Mouse (Mus musculus): ENCODE measurements around the gene Mgat4d. TPM values are rescaled to one million over a fixed set of nuclear protein-coding genes. Genes with fewer than 3 reads are reported as not detected.
"Not testable (repeated sequence)": the region's sequence is repeated elsewhere in the genome, so short reads cannot be mapped to it uniquely, and the experiment has no call there.

Mgat4d gene
- polyA plus RNA-seq (2012; rRNA removed) (not detected in 2 replicates), polyA plus RNA-seq (2014; fragmentation: Nextera tagmentation; extraction: Ambion mirVana) (not detected in 2 replicates)

- no peak for DNase-seq (ENCODE audit: low spot score)
- TF ChIP-seq POLR2A (IDR thresholded peaks at IDR 0.05; ENCODE audit: borderline replicate concordance, extremely low read depth, insufficient read depth, insufficient read length): no peak
- no peak within 1 kb of the TSS for H3K27ac ChIP-seq (replicated peaks; ENCODE audit: low read depth, low read length)
- no peaks in the 10 kb centered on the region for H3K27me3 ChIP-seq (ENCODE audit: control insufficient read depth, insufficient read depth, low read length)
- H3K36me3 ChIP-seq (ENCODE audit: control insufficient read depth, insufficient read depth, low read length): no peaks in the 10 kb centered on the region
- no peaks in the 10 kb centered on the region for H3K4me1 ChIP-seq (ENCODE audit: control insufficient read depth, insufficient read depth, low read length)
- H3K4me2 ChIP-seq (replicated peaks; ENCODE audit: low read depth, low read length, severe bottlenecking): no peak within 1 kb of the TSS
- no peak within 1 kb of the TSS for H3K4me3 ChIP-seq (replicated peaks; ENCODE audit: low read length)
- 79% methylated on average over 18 of the region's 18 CpGs for WGBS
- no peaks in the 10 kb centered on the region for H3K9me3 ChIP-seq (ENCODE audit: control insufficient read depth, low read length)
- no peak for ATAC-seq (ENCODE audit: low FRiP score, low read depth)
- H3K9ac ChIP-seq (ENCODE audit: low read depth, low read length, severe bottlenecking): no peak within 1 kb of the TSS
These were observed at the start of gene Mgat4d for GRCm38 (mm10) chr8:83348263-83348662. TSS of gene Mgat4d (plus strand) at chr8:83348471.

DNA sequence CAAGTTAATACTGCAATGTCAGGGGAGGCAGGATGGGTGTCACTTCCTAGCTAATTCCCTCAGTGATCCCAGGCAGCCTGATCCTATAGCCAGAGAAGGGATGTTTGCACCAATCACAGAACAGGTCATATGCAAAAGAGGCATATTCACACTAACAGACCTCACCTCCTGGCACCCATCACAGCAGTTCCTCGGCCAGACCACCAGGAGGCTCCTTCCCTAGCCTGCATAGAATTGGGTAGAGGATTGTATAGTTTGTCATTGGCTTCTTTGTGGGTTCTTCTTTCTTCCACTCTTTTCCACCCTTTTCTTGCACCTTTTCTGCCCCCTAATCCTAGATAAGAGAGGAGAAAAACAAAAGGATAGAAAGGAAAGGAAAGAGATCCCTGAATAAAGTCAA, 48.1 kb upstream of the Mgat4d start:
- no peaks in the 10 kb centered on the region for H3K27me3 ChIP-seq (ENCODE audit: control insufficient read depth, insufficient read depth, low read length)
- no peak overlapping the region for H3K4me2 ChIP-seq (replicated peaks; ENCODE audit: low read depth, low read length, severe bottlenecking)
- H3K4me1 ChIP-seq (ENCODE audit: control insufficient read depth, insufficient read depth, low read length): no peaks in the 10 kb centered on the region
- no peak overlapping the region for H3K27ac ChIP-seq (replicated peaks; ENCODE audit: low read depth, low read length)
- H3K9ac ChIP-seq (ENCODE audit: low read depth, low read length, severe bottlenecking): no peak overlapping the region
- H3K4me3 ChIP-seq (replicated peaks; ENCODE audit: low read length): no peak overlapping the region
- DNase-seq (ENCODE audit: low spot score) (no peak), ATAC-seq (ENCODE audit: low FRiP score, low read depth) (no peak)
- H3K36me3 ChIP-seq (ENCODE audit: control insufficient read depth, insufficient read depth, low read length): no peaks in the 10 kb centered on the region
- TF ChIP-seq POLR2A (IDR thresholded peaks at IDR 0.05; ENCODE audit: borderline replicate concordance, extremely low read depth, insufficient read depth, insufficient read length): no peak
- WGBS: 60% methylated on average over 1 of the region's 1 CpGs
- no peaks in the 10 kb centered on the region for H3K9me3 ChIP-seq (ENCODE audit: control insufficient read depth, low read length)

DNA sequence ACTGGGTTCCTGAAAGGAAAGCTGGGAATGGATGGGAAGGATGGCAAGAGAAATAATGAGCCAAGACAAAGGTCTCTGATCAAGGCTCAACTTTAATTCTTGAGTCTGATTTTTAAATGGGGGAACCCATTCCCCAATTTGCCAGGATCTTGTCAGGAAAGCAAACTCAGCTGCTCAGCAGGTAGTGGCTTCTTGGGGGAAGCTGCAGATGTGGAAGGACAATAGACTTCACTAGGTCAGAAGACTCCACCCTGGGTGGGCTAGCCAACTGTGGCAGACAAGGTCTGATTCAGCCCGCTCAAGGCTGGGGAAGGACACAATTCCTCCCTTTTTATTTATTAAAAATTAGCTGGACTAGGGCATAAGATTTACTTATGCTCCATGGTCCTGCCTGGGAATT, 43.3 kb upstream of the Mgat4d start:
- DNase-seq (ENCODE audit: low spot score): no peak
- Histone ChIP-seq H3K4me2 (replicated peaks; ENCODE audit: low read depth, low read length, severe bottlenecking) (no peak overlapping the region), H3K27ac (replicated peaks; ENCODE audit: low read depth, low read length) (no peak overlapping the region), H3K9me3 (ENCODE audit: control insufficient read depth, low read length) (no peaks in the 10 kb centered on the region), H3K9ac (ENCODE audit: low read depth, low read length, severe bottlenecking) (no peak overlapping the region), H3K4me3 (replicated peaks; ENCODE audit: low read length) (no peak overlapping the region), H3K36me3 (ENCODE audit: control insufficient read depth, insufficient read depth, low read length) (no peaks in the 10 kb centered on the region), H3K4me1 (ENCODE audit: control insufficient read depth, insufficient read depth, low read length) (no peaks in the 10 kb centered on the region), H3K27me3 (ENCODE audit: control insufficient read depth, insufficient read depth, low read length) (no peaks in the 10 kb centered on the region)
- no peak for TF ChIP-seq POLR2A (IDR thresholded peaks at IDR 0.05; ENCODE audit: borderline replicate concordance, extremely low read depth, insufficient read depth, insufficient read length)
- WGBS: 100% methylated on average over 1 of the region's 1 CpGs
- no peak for ATAC-seq (ENCODE audit: low FRiP score, low read depth)

DNA sequence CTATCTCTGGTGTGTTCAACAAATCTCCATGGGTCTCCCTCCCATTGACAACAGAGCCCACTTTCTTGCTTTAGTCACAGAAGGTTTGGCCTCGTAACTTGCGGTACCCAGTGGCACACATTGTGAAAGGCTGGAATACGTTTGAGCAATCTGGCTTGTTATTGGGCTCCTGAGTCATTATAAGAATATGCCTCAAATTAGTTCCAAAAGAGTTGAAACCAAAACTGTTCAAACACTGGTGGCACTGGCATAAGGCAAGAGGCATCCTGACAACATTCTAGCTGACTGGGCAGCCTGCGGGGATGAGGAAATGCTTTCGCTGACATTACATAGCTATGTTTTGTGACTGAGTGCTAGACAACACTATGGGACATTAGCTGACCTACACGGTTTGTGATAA, 38.4 kb upstream of the Mgat4d start:
- no peaks in the 10 kb centered on the region for H3K9me3 ChIP-seq (ENCODE audit: control insufficient read depth, low read length)
- H3K4me3 ChIP-seq (replicated peaks; ENCODE audit: low read length): no peak overlapping the region
- no peak overlapping the region for H3K4me2 ChIP-seq (replicated peaks; ENCODE audit: low read depth, low read length, severe bottlenecking)
- peaks cover 5% of the 10 kb centered on the region; the same call in 1 of the 2 replicates for H3K36me3 ChIP-seq (ENCODE audit: control insufficient read depth, insufficient read depth, low read length)
- 78% methylated on average over 6 of the region's 6 CpGs for WGBS
- TF ChIP-seq POLR2A (IDR thresholded peaks at IDR 0.05; ENCODE audit: borderline replicate concordance, extremely low read depth, insufficient read depth, insufficient read length): no peak
- no peaks in the 10 kb centered on the region for H3K4me1 ChIP-seq (ENCODE audit: control insufficient read depth, insufficient read depth, low read length)
- DNase-seq (ENCODE audit: low spot score) (no peak), ATAC-seq (ENCODE audit: low FRiP score, low read depth) (no peak)
- H3K27ac ChIP-seq (replicated peaks; ENCODE audit: low read depth, low read length): no peak overlapping the region
- H3K27me3 ChIP-seq (ENCODE audit: control insufficient read depth, insufficient read depth, low read length): no peaks in the 10 kb centered on the region
- no peak overlapping the region for H3K9ac ChIP-seq (ENCODE audit: low read depth, low read length, severe bottlenecking)

GRCm38 (mm10) chr8:83315084-83315483, 33.2 kb upstream of the Mgat4d start:
- H3K4me3 ChIP-seq (replicated peaks; ENCODE audit: low read length); H3K9me3 ChIP-seq (ENCODE audit: control insufficient read depth, low read length); H3K4me2 ChIP-seq (replicated peaks; ENCODE audit: low read depth, low read length, severe bottlenecking); H3K4me1 ChIP-seq (ENCODE audit: control insufficient read depth, insufficient read depth, low read length); DNase-seq (ENCODE audit: low spot score); H3K27ac ChIP-seq (replicated peaks; ENCODE audit: low read depth, low read length); H3K9ac ChIP-seq (ENCODE audit: low read depth, low read length, severe bottlenecking); H3K27me3 ChIP-seq (ENCODE audit: control insufficient read depth, insufficient read depth, low read length); ATAC-seq (ENCODE audit: low FRiP score, low read depth): not testable (repeated sequence)
- H3K36me3 ChIP-seq (ENCODE audit: control insufficient read depth, insufficient read depth, low read length): peaks cover 34% of the 10 kb centered on the region
- 73% methylated on average over 4 of the region's 4 CpGs for WGBS

DNA sequence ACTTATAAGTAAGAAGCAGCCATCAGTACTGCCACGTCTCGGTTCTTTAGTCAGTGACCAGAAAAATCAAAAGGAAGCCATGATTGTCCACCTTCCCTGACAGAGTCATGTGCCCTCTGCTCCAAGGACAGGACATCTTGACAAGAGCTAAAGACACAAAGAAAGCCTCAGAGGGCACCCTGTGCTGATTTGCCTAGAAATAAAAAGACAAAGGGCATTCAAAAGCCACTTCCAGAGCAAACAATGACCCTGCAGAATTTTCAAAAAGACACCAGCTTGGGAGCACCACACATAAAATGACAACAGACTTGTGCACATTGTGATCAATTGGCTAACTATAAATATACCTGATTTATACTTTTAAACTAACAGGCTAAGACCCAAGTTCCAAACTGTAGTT, 32.6 kb upstream of the Mgat4d start:
- DNase-seq (ENCODE audit: low spot score): no peak
- no peak overlapping the region for H3K4me2 ChIP-seq (replicated peaks; ENCODE audit: low read depth, low read length, severe bottlenecking)
- H3K36me3 ChIP-seq (ENCODE audit: control insufficient read depth, insufficient read depth, low read length): peaks cover 38% of the 10 kb centered on the region
- no peak for TF ChIP-seq POLR2A (IDR thresholded peaks at IDR 0.05; ENCODE audit: borderline replicate concordance, extremely low read depth, insufficient read depth, insufficient read length)
- ATAC-seq (ENCODE audit: low FRiP score, low read depth): no peak
- H3K27me3 ChIP-seq (ENCODE audit: control insufficient read depth, insufficient read depth, low read length): no peaks in the 10 kb centered on the region
- no peaks in the 10 kb centered on the region for H3K4me1 ChIP-seq (ENCODE audit: control insufficient read depth, insufficient read depth, low read length)
- no peaks in the 10 kb centered on the region for H3K9me3 ChIP-seq (ENCODE audit: control insufficient read depth, low read length)
- no peak overlapping the region for H3K9ac ChIP-seq (ENCODE audit: low read depth, low read length, severe bottlenecking)
- no peak overlapping the region for H3K27ac ChIP-seq (replicated peaks; ENCODE audit: low read depth, low read length)
- WGBS: 88% methylated on average over 2 of the region's 2 CpGs
- H3K4me3 ChIP-seq (replicated peaks; ENCODE audit: low read length): no peak overlapping the region

All from limb, embryonic 14.5 days (tissue).